Mouse (Mus musculus): Measurements from ENCODE around the gene Saxo1.

Saxo1 gene

DNA sequence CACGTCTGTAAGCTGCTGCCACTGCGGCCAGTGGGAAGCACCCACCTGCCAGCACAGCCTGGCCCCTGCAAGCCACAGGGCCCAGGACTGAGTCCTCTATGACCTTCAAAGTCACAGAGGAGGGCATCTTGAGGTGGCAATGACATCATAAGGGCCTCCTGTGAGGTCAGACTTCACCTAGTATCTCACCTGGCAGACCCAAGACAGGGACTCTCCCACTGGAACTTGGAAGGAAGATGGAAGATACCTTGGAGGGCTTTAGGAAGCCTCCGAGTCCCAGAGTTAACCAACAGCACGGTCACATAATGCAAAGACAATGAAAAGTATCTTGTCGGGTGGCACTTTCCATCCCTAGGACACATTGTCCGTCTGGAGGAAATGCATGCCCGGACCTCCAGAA lies at the start of gene Saxo1:
Saxo1 (minus strand) TSS at position 101 of the 400 bp plus-strand sequence.
- DNase-seq (ENCODE audit: low spot score in 2 of 2): no peak

DNA sequence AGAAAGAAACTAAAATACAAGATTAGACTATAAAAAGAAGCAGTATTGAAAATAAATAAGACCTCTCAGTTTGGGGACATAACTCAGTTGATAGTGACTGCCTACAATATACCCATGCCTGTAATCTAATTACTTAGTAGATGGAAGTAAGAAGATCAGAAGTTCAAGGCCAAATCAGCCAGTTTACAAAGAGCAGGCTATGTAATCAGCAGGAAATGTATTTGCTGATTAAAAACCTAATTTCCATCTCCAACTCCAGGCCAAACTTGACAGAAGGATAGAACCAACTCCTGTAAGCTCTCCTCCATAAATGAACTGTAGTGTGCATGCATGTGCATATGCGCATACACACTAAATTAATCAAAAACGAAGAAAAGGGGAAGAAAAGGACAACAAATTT lies 33.2 kb upstream of the Saxo1 start:
- no peak for DNase-seq (ENCODE audit: low spot score in 2 of 2)

- peak in 1 of 2 experiments; percentile 51 for DNase-seq (ENCODE audit: low spot score in 2 of 2)
Observed at GRCm38 (mm10) chr4:86588236-86588635, 30.1 kb upstream of the Saxo1 start.

- peak in 1 of 2 experiments; percentile 4 for DNase-seq (ENCODE audit: low spot score in 2 of 2)
Observed at GRCm38 (mm10) chr4:86580591-86580990, 22.5 kb upstream of the Saxo1 start.

- peak in 1 of 2 experiments; percentile 42 for DNase-seq (ENCODE audit: low spot score in 2 of 2)
Observed at GRCm38 (mm10) chr4:86580056-86580455, 21.9 kb upstream of the Saxo1 start.

GRCm38 (mm10) chr4:86576630-86577225 lies 18.6 kb upstream of the Saxo1 start:
- DNase-seq (ENCODE audit: low spot score in 2 of 2): no peak

DNA sequence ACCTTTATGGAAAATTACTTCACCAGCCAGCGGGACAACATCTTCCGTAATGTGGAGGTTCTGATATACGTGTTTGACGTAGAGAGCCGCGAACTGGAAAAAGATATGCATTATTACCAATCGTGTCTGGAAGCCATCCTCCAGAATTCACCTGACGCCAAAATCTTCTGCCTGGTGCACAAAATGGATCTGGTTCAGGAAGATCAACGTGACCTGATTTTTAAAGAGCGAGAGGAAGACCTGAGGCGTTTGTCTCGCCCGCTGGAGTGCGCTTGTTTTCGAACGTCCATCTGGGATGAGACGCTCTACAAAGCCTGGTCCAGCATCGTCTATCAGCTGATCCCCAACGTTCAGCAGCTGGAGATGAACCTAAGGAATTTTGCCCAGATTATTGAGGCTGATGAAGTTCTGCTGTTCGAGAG lies 18.0 kb upstream of the Saxo1 start:
- DNase-seq (ENCODE audit: low spot score in 2 of 2): no peak

- peak; percentile 95 to 96 for DNase-seq (ENCODE audit: low spot score in 2 of 2)
Observed at GRCm38 (mm10) chr4:86575283-86575983, 17.3 kb upstream of the Saxo1 start, which contains the start of gene Rraga. Gene Rraga, plus strand, starts transcription at chr4:86575668.

- DNase-seq (ENCODE audit: low spot score in 2 of 2): no peak
Observed at GRCm38 (mm10) chr4:86574939-86575282, 16.8 kb upstream of the Saxo1 start.

GRCm38 (mm10) chr4:86561061-86561460 lies 2.9 kb upstream of the Saxo1 start:
- no peak for DNase-seq (ENCODE audit: low spot score in 2 of 2)

- DNase-seq (ENCODE audit: low spot score in 2 of 2): no peak
Observed at GRCm38 (mm10) chr4:86559006-86559405, 878 bp upstream of the Saxo1 start.

GRCm38 (mm10) chr4:86557371-86557770 lies 757 bp downstream of the Saxo1 start:
- no peak for DNase-seq (ENCODE audit: low spot score in 2 of 2)

- DNase-seq (ENCODE audit: low spot score in 2 of 2): peak in 1 of 2 experiments; percentile 6
Observed at GRCm38 (mm10) chr4:86555035-86555707, 3.0 kb downstream of the Saxo1 start.

GRCm38 (mm10) chr4:86548332-86548731 lies 9.8 kb downstream of the Saxo1 start:
- no peak for DNase-seq (ENCODE audit: low spot score in 2 of 2)

DNA sequence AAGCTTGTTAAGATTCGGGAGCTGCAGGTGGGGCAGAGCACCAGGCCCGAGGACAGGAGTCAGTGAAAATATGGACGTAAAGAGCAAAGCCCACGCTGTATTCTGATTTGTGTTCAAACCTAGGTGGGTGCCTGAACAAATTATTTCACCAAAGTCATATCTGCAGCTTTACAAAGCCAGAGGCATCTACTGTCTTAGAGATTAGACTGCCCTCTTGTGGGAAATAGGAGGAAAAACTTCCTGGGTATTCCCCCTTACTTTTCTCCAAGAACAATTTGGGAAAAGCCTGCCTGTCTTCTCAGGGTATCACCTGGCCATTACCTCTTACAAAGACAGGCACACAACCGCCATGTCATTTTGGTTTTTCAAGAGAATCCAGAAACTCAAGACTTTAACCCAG lies 12.5 kb downstream of the Saxo1 start:
- no peak for DNase-seq (ENCODE audit: low spot score in 2 of 2)

- no peak for DNase-seq (ENCODE audit: low spot score in 2 of 2)
Observed at GRCm38 (mm10) chr4:86543999-86544398, 14.1 kb downstream of the Saxo1 start.

DNA sequence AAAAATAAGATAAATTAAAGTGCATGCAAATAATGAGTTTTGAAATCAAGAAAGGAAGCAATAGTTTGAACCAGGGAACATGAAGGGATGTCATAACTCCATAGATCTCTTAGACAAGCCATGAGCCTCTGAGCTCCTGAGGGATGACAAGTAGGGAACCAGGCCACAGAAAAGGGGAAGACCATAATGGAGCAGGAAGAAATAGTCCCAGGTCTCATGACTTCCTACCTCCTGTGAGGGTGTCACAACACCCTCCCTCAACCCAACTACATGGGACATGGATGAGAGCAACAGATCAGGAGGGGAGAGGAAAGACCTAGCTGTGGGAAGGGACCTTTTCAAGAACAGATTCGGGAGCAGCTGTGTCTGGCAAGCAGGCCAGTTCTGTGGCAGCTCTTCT lies 16.6 kb downstream of the Saxo1 start:
- no peak for DNase-seq (ENCODE audit: low spot score in 2 of 2)

DNA sequence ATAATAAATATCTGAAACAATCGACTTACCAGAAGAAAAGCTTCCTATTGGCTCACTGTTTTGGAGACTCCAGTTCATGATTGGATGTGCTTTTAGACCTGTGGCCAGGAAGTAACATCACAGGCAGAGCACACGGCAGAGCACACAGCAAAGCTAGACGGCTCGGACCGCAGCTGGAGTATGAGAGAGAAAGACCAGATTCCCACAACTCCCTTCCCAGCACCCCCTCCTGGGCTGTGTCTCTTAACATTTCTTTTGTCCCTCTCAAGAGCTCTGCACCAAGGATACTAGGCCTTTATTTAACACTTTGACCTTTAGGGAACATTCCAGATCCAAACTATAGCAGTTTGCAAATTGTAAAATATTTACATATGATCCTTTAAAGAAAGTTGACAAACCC lies 19.2 kb downstream of the Saxo1 start:
- DNase-seq (ENCODE audit: low spot score in 2 of 2): no peak

DNA sequence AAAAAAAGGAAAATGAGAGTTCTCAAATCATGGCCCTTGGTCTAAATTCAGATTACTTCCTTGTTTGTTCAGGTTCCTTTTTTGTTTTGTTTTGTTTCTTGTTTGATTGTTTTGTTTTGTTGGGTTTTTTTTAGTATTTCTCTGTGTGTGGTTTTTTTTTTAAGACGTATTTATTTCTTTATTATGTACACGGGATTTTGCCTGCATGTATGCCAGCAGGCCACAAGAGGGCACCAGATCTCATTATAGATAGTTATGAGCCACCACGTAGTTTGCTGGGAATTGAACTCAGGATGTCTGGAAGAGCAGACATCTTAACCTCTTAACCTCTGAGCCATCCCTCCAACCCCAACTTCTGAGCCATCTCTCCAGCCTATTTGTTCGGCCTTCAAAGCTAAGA lies 20.2 kb downstream of the Saxo1 start:
- DNase-seq (ENCODE audit: low spot score in 2 of 2): peak; percentile 4 to 39

DNA sequence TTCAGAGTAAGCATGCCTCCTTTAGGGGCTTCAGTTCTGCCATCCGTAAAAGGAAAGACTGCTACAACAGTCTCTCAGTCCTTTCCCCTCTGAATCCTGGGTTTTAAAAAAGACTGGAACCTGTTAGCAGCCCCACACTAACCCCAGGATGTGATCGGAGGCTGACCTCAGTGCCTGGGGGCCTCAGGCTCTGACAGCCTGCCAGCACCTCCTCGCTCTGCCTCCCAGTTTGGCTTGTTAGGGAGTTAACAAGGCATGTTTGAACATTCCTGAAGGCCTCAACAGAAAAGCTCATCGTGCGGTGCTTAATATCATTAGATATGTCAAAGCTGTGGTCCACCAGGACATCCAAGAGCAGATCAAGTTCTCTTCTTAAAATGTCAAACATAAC lies 24.0 kb downstream of the Saxo1 start:
- no peak for DNase-seq (ENCODE audit: low spot score in 2 of 2)

DNA sequence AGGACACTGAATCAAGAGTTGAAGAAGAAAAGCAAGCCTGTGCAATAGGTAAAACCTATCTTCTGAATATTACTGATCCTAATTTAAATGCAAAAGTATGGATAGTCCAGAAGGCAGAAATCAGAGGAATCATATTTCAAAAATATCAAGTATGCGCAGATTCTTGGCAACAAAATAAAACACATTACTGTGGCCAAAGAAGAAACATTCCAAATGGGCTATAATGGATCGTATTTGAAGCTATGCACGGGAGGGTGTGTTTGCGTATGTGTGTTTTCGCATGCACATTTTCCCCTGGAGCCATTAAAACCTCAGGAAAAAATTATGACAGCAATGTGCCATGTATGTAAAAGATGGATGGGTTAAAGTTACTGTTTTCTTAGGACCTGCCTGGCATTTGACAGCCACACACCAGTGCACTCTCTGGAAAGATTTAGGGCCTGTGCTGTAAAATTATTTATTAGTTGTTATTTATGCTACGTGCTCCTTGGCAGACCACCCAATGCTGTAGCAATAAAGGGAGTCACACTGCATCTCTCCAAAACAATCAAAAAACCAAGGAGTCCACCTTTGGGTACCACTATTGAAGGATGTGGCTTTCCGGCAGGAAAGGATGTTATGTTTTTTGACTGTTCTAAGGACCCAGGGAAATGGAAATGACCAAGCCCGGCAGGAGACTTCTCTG lies 24.6 kb downstream of the Saxo1 start:
- no peak for DNase-seq (ENCODE audit: low spot score in 2 of 2)

- no peak for DNase-seq (ENCODE audit: low spot score in 2 of 2)
Observed at GRCm38 (mm10) chr4:86529161-86529560, 29.0 kb downstream of the Saxo1 start.
